Mouse (Mus musculus) kidney, postnatal 10 days (tissue): ENCODE results near the gene Sox2.

Source experiments
- DNase-seq: peaks from one replicate; pipeline ENCODE4 v3.0.0; 2021; ENCODE audit warnings: mixed read lengths

Gene Sox2

DNA sequence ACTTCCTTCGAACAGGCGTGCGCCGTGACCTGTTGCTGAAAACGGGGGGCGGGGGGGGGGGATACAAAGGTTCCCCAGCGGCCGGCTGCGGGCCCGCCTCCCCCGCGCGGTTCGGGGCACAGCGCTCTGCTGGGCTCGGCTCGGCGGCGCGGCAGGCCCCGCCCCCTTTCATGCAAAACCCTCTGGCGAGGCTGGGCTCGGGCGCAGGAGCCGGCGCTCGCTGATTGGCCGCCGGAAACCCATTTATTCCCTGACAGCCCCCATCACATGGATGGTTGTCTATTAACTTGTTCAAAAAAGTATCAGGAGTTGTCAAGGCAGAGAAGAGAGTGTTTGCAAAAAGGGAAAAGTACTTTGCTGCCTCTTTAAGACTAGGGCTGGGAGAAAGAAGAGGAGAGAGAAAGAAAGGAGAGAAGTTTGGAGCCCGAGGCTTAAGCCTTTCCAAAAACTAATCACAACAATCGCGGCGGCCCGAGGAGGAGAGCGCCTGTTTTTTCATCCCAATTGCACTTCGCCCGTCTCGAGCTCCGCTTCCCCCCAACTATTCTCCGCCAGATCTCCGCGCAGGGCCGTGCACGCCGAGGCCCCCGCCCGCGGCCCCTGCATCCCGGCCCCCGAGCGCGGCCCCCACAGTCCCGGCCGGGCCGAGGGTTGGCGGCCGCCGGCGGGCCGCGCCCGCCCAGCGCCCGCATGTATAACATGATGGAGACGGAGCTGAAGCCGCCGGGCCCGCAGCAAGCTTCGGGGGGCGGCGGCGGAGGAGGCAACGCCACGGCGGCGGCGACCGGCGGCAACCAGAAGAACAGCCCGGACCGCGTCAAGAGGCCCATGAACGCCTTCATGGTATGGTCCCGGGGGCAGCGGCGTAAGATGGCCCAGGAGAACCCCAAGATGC lies at the start of gene Sox2:
TSS of gene Sox2 (plus strand) at position 680 of the 895 bp plus-strand sequence.
- peak; percentile 80 for DNase-seq

DNA sequence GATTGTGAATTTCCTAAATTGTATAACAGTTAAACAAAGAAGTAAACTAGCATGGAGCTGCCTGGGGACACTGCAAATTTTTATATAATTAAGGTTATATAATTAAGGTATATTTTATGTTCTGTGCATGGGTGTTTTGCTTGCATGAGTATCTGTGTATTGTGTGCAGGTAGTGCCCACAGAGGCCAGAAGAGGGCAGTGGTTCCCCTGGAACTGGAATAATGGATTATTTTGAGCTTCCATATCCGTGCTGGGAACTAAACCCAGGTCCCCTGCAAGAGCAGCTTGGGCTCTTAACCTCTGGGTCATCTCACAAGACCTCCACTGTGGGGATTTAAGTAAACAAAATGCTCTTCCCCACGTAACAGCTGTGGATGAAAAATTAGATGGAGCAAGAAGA lies 49.1 kb upstream of the Sox2 start:
- no peak for DNase-seq

DNA sequence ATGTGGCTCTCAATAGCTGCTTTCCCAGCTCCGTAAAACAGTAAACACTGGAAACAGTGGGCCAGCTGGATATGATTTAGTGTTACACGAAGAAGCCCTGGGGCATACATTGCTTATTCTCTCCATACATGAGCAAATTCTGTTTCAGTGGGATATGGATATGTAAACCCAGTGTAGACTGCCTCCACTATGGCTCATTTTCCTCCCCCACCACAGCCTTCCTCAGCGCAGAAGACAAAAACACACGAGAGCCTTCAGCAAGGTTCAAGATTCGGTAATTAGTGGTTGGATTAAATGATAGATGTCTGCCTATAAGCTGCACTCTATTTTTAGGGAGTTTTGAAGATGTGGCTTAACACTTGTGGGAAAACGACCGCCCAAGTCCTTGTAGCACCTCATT lies 36.1 kb upstream of the Sox2 start:
- DNase-seq = no peak

DNA sequence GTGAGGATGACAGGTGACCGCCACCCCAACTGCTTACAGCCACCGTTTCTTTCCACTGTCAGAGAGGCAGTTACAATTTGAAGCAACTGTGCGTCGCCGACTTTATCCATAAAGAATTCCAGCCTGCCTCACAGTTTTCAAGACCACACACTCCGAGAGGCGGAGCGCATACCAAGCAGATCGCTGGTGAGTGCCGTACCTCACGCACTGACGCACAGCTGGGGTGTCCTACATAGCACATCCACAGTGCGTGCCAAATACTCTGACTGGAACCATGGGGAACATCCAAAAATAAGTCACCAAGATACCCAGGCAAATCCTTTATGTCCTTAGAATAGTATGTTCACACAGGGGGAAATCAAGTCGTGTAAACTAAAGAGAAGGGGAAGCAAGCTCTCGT lies 34.7 kb upstream of the Sox2 start:
- DNase-seq = no peak

DNA sequence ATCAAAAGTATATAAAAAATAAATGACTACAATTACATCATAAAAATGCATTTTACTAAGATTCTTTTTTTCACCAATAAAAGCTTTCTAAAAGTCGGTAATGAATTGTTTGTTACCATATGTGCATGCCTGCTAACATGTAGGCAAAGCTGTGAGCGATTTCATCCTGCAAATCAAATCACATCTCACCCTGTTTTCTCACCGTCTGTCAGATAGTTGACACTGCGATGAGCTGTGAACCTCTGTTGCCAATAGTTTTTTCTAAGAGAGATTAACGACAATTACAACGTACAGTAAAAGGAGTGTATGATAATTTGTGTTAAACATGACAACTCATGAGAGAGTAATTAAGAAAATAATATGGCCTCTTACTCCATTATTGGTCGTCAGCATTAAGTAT lies 31.3 kb upstream of the Sox2 start:
- DNase-seq = no peak

DNA sequence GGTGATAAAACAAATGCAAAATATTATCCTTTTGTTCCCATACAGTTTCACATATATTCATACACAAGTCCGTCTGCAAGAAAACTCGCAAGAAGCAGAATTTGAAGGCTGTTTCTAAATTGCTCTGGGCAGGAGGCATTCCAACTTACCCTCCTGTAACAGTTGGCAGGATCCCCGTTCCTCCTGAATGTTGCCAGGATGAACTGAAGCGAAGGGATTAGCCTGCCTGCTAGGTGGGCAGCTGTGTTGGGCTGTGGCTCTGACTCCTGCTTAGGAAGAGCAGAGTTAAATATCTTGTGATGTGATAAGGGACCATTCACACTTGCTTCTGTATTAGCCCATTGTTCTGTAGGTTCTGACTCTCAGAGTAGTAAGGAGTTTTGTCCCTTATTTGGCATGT lies 30.1 kb upstream of the Sox2 start:
- DNase-seq = no peak

DNA sequence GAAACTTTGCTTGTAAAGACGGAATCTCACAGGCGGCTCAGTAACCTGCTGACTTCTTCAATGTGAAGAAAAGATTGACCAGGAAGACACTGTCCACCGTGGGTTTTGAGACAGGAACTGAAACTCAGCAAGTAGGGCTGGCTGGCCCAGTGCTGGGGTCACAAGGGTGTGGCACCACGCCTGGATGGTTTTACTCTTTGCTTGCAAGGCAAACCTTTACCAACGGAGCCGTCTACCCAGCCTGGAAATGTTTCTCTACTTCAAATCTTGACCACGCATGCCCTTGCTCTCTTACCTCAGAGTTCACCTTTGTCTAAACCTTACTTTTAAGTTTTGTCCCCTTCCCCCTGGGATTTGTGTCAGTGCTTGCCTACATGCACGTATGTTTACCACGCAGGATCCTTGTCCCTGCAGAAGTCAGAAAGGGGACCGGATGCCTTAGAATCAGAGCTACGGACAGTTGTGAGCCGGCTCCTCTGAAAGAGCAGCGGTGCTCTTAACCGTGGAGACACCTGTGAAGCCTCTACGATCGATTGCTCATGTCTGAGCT lies 25.4 kb upstream of the Sox2 start:
- no peak for DNase-seq

DNA sequence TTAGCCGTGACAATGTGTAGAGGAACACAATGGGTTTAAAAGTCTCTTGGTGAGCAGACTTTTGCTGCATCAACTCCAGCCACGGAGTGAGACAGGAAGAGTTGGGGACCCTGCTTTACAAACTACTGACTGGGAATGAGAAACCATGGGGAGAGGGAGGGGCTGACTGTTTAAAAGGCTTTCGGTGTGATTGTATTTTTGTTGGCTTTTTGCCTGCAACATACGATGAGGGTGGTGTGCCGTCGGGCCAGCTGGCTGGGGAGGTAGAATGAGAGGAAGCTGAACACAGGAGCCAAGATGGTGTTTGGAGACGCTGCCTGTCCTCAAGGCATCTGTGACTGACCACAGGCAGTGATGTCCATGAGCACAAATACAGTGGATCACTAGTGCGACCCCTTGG lies 23.7 kb upstream of the Sox2 start:
- DNase-seq = no peak

DNA sequence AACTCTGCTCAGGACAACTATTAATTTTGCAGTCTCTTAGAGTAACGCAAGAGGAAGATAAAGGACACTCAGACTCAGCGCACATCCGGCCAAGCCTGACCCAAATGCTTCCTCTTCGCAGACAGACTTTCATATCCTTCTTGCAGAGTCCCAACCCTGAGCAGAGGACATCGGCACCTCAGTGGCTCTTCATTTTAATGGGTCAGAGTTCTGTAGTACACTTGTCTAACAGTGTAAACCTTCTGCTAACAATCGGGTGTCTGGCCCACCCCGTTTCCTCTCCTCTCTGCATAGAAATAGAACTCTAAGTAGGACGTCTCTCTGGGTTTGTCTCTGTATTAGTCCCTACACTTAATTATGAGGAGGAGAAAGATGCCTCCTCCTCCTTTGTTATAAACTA lies 20.2 kb upstream of the Sox2 start:
- DNase-seq = no peak

DNA sequence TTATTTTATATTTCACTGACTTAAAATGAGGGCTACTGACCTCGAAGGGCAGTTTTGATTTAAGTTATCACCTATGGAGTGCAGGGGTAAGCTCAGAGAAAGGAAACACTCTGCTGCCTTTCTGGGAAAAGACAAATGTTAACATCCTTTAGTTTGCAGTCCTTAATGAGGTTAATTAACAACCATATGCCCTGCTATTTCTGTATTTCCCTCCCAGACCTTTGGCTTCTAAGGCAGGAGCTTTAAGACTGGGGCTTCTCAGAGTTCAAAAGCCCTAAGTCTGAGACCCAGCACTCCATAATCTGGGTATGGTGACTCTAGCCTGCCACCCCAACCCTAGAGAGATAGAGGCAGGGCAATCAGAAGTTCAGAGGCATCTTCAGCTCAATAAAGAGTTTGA lies 19.5 kb upstream of the Sox2 start:
- no peak for DNase-seq

DNA sequence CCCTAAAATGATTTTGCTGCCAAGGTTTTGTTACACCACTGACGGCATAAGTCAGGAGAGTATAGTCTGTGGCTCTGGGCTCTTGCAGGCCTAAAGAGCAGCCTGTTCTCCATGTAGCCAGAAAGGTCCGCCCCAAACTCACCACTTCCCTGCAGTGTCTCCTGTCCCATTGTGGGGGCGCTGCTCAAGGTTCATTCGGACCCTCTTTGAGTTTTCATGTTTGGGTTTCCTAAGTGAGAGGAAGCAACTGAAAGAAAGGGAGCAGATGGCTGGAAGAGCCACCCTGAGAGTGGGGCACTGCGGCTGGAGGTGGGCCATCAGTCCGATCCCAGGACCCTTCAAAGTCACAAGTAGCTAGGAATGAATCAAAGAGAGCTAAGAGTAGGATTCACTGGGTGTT lies 13.2 kb upstream of the Sox2 start:
- DNase-seq = no peak

DNA sequence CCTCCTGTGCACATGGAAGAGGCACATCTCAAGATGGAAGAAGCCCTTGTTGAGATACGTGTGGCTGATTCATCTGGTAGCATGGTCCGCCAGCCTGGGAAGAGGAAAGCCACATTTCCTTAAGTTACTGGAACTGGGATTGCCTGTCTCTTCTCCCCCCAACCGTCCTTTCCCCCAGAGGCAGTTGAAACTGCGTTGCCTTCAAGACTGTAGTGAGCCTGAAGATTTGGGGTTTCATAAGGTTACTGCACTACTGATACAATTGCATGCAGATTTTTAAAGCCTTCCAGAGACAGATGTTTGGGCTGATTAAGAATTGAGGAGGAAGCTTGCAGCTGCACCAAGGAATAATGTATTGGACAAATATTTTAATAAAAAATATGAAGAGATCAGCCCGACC lies 12.7 kb upstream of the Sox2 start:
- no peak for DNase-seq

DNA sequence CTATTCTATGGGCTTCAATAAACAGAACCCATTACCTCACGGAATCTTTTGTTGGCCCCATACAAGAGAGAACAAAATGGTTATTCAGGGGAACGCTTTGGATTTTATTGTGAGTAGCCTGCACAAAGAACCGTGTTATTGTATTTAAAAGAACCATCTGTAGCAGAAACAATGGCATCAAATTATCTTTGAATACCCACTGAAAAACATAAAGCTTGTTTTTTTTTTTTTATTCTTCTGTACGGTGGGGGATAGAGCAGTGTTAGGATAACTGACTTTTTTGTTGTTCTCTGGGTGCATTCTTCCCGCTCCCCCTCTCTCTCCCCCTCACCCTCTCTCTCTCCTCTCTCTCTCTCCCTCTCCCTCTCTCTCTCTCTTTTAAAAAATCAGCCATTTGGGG lies 12.3 kb upstream of the Sox2 start:
- no peak for DNase-seq

DNA sequence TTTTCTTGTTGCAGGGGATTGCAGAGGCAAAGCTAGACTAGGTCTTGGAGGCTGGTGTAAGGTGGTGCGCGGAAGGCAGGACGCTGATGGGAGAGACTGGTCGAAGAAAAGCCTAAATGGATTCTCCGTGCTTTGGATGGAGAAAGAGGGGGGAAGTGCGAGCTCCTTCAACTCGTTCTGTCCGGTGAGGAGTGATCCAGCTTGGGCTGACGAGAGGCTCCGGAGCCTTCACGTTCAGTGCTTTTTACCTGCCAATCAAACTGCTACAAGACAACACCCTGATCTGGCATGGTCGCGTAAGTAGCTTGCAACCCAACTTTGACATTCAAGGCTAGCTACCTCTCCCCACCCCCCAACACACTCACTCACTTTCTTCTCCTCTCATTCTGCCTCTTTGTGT lies 11.9 kb upstream of the Sox2 start:
- DNase-seq = no peak

DNA sequence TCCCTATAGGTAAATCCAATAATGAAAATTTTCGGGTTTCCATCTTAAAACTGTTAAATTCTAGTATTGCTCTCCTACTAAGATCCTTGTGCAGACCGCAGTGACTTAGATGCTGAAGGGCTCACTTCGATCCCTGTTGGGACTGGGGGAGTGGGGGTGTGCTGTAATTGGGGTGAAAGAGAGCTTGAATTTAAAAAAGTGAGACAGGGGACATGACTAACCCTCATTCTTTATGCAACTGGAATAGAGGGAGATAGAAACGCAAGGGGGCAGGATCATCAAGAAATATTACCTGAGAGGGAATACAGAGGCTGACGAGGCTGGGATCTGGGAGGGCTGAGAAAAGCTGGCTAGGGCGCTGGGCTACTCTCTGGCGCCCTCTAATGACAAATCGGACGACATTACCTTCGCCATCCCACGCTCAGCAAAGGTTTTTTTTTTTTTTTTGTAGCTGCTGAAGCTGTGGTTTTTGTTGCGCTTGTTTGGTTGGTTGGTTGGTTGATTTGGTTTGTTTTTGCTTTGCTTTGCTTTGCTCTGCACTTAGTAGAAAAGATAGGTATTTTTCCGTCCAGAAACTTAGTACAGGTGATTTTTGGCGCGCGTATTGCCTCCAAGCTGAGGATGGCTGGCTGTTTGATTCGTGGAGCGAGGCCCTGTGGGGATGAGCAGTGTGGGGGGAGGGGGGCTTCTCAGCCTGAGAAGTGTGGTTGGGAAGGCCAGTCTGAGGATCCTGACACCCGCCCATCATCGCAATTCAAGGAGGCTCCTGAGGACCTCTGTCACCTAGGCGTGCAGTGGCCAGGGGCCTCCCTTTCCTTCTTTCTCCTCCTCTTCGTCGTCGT lies 11.0 kb upstream of the Sox2 start:
- peak; percentile 48 for DNase-seq

DNA sequence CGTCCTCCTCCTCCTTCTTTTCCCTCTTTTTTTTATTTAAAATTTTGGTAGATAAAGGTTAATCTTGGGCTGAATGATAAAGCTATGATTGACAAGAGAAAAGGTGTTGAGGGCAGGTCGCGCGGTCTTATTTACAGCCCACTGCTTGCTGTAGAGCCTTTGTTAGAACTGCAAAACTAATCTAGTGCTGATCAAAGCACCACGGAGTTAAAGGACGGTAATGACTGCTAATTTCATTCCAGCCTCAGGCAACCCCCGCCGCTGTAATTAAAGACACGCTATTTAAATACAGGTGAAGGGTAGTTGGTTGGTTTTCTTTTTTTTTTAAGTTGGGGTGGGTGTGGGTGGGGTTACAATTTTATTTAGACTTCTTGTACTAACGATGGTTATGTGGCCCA lies 10.3 kb upstream of the Sox2 start:
- DNase-seq = no peak

DNA sequence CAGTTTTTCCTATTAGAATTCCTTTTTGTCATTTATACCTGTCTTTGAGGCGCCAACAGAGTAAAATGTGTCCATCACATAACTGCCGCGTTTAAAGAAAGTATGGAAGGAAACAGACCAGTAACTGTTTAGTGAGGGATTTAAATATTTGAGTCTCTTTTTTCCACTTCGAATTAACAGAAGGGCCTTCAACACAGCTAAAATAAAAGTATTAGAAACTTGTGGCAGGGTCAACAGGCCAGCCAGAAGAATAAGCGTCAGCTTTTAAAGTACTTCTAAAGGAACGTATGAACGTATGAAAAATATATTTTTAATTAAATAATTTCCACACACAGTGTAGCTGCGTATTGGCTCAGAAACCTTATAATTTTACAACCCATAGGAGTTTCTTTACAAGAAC lies 9.9 kb upstream of the Sox2 start:
- no peak for DNase-seq

DNA sequence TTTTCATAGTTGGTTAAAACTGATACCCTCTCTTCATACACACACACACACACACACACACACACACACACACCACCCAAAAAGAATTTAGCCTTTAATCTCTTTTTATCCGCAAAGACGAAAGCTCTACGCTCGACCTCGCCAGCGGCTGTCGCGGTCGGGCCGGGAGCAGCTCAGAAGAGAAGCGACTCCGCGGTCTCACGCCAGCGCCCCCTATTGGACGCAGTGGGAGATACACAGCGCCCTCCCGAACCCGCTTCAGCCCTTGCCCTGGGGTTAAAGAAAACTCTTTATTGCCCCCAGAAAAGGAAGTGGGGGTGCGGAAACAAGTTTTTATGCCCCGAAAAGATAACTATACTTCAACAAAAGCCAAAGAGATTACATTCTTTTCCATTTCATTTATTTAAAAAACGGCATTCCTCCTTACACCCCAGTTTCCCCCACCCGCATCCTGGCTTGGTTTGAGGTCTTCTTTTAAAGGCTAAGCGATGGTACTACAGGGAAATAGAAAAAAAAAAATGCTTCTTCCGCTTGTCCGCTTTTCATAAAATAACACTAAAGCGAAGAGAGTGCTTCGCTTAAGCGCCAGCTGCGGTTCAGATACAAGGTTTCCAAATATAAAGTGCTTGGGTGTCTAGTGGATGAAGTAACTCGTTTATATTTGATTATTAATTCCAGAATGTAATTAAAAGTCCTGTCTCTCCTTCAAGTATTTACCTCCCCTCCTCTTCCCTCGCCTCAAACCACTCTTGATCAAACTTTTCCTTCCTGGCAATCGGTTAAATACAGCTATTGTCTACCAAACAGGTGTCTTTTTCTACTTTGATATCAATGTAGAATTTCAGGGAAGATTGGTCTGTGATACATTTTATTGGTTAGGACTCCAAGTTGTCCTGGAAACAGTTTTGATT lies 9.3 kb upstream of the Sox2 start:
- peak; percentile 68 for DNase-seq

DNA sequence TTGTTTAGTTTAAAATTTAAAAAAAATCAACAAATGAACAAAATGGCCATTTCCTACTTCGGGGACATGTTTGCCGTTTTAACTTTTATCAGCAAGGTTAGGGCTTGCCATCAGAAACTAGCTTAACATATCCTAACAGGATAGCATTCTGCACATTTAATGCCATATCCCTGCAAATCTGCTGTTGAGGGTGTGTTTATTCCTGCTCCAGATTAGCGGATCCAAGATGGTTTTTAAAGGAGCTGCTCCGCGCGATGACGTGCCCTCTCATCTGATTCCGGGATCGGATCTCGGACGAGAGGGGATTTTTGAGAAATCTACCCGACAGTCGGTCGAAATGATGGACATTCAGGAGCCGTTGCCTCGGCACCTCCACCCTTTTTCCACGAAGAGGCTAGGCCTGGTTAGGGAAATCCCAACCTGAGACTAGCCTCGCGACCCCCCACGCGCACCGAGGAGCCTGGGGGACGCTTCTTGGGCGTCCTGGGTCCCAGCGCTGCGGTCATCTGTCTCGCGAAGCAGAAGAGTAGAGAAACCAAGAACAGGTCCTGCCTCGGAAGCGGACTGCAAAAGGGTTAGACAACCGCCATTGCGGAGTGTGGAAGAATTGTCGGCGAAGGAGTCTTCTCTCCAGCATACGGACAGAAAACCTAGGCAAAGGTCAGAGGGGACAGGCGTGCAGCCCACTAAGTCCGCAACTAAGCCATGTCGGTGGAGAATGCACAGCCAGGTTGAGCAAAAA lies 8.3 kb upstream of the Sox2 start:
- DNase-seq = no peak

DNA sequence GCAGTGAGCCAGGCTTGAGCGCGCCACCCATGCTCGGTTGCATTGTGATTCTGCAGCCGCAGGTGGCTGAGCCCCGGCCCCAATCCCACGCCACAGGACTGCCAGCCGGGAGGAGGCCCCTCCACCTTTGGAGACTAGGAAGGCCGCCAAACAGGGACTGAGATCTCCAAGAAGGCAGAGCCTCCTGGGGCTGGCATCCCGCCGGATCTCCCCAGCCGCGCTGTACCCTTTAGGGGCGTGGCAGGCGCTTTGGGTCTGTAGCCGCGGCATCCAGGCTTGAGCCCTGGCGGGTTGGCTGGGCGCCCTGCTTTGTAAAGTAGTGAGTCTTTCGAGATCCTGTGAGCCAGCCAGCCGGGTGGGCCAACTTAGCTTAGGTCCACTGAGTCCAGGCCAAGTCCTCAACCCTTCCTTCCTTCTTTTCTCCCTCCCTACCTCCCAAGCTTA lies 7.7 kb upstream of the Sox2 start:
- peak; percentile 42 for DNase-seq

DNA sequence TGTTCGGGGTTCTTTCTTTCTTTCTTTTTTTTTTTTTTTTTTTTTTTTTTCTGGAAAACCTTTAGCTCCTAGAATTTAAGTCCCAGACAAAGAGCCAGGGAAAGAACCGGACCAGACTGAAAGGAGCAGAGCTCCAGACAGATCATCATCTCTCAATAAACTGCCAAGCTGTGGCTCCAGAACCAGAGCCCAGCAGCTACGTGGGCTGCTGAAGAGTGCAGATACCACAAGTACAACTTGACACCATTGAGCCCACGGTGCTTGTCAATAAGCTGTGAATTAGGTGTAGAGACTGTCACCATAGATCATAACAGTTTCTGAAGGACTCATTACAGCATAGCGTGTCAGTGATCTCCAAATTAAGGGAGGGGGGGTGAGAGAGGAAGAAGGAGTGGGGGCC lies 7.1 kb upstream of the Sox2 start:
- no peak for DNase-seq

DNA sequence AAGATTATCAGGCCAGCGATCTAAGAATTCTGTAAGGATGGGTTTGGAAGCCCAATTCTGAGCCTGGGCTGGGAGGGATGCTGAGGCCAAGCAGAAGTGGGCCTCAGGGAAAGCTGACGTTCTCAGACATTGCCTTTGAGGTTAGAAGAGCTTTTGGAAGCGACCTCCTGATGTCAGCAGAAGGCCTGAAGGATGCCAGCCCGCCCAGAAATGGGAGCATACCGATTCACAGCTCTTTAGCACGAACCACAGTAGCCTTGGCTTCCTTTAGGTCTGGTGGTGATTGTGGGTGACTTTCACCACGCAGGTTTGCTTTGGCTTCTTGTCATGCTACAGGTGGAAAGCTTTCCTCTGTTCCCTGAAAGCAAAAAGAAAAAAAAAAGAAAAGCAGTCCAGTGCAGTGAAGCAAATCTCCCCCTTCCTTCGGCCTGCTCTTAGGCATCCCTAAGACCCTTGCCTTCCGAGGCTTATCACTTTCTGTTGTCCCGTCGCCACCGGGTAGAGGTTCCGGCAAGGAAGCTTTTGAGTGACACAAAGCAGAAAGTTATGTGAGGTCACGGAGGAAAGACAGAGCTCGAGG lies 6.6 kb upstream of the Sox2 start:
- no peak for DNase-seq
